Mouse (Mus musculus) cerebral cortex, adult 2 months (tissue): ENCODE results near the gene Tnip2.

Source experiments
- WGBS: fragments of 180-500 bp; shearing (Covaris S2); methylation state at CpG from one replicate; pipeline ENCODE4 v1.1.7; 2018; 5-methylcytosine and 5-hydroxymethylcytosine counted together

Gene Tnip2

DNA sequence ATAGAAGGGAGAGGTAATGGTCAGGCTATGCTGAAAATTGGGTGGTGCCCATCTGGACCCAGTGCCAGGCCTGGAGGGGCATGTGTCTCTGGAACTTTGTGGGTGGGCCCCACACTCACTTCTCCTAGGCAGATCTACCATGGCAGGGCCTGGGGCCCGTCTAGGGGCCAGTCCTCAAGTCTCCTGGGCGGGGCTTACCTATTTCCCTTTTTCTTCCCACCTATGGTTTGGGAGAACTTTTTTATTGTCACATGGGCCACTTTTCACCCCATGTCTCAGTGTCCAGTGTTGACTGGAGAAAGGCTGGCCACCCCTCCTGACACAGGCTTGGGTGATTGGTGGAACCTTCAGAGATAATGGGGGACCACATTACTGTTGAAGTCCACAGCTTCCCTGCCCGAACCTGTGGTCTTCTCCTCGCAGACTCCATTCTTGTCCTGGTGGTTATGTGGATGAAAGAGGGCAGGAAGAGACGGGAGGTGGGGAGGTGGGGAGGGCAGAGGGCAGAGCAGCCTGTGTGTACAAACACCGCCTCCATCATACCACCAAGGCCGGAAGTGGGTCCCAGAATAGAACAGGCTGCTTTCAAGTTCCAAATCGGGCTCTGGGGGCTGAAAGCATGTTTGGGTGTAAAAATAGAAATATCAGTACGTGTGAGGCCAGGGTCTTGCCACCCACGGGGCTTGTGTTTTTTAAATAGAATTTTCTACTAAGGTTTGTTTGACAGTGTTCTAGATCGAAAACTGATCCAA lies 6.8 kb upstream of the Tnip2 start:
- 45% methylated on average over 11 of the region's 11 CpGs for WGBS

DNA sequence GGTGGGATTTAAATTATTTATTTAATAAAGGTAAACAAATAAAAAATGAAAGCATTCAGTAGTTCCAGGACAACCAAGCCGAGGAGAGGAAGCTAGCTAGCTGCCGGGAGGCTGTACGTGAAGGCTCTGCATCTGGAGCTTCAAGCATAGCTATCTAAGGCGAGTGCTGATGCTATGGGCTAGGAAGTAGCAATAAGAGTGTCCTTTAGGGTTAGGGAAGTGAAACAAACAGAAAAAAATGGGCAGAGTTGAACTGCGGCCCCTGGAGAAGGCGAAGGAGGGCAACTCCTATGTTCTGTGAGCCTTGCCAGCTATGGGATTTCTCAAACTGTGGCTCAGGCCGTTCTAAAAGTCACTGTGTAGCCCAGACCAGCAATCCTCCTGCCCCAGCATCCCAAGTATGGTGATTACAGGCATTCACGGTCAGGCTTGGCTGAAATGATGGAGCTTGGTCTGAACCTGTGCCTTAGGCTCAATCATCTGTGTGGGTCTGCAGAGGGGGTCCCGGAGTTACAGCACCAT lies 5.7 kb upstream of the Tnip2 start:
- WGBS: 91% methylated on average over 9 of the region's 9 CpGs

DNA sequence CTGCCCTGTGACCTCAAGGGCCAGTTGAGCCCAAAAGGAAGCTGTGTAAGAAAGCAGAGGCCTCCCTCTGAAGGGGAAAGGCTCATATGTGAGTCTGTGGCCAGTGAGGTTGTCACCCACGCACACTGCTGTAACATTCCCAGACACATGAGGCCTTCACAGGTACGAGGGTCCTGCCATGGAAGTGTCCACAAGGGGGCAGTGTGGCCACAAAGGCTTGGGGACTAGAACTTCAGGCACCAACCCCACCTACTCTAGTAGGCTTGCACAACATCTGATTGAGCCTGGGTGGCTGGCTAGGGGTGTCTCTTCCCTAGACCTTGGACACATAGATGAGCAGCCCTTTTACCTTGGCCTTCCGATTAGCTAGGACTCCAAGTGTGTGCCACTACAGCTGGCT lies 4.1 kb upstream of the Tnip2 start:
- WGBS: 44% methylated on average over 3 of the region's 3 CpGs

DNA sequence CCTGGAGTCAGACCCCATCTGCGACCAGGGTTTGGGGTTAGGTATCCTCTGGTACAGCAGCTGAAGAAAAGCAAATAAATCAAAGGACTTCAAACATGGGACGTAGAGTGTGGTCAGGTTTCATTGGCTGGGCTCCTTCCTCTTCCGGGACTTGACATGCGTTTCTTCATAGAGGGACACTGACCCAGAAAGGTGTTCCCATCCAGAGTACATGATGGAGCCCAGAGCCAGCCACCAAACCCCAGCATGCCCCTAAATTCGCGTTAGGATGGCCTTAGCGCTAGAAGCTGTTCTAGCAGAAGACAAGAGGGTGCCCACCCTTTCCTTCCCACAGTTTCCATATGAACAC lies 401 bp upstream of the Tnip2 start:
- 26% methylated on average over 7 of the region's 7 CpGs for WGBS

DNA sequence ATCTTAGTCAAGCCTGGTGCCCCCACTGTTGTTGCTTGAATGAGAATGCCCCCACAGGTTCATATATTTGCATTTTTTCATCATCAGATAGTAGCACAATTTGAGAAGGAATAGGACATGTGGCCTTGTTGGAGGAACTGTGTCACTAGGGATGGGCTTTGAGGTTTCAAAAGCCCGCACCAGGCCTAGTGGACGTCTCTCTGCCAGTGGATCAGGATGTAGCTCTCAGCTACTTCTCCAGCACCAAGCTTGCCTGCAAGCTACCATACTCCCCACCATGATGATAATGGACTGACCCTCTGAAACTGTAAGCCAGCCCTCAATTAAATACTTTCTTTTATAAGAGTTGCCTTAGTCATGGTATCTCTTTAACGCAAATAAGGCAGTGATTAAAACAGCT lies 1.3 kb downstream of the Tnip2 start:
- WGBS: 89% methylated on average over 3 of the region's 3 CpGs

DNA sequence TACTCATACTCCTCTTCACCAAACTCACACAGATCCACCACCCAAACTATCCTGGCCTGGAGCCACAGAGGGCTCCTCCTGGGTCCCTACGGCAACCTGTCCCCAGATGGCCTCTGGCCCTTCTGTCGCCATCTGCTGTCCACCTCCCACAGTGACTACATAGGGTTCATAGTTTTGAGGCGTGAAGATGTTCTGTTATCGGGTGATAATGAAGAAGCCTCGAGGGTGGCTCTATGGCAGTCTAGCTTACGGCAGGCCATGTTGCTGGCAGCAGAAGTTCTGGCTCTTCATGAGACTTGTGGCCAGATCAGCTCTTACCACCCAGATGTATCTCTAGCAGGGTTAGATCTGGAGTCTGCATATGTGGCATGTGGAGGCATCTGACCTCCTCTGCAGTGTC lies 11.0 kb downstream of the Tnip2 start:
- 62% methylated on average over 6 of the region's 6 CpGs for WGBS

DNA sequence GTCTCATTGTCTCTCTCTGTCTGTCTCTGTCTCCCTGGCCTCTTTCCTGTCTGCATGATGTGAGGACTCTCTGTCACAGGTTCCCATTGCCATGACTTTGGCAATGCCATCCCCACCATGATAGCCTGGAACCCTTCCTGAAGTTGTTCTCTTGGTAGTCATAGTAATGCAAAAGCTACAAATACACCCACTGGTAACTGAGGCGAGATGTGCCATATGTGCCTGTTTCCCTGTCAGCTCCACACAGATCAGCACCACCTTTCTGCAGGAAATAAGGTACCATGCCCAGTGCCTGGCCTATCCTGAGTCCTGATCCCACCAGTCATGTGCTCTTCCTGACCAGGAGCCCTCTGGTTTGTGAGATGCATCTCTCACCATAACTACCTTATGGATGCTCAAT lies 11.4 kb downstream of the Tnip2 start:
- 46% methylated on average over 1 of the region's 1 CpGs for WGBS

DNA sequence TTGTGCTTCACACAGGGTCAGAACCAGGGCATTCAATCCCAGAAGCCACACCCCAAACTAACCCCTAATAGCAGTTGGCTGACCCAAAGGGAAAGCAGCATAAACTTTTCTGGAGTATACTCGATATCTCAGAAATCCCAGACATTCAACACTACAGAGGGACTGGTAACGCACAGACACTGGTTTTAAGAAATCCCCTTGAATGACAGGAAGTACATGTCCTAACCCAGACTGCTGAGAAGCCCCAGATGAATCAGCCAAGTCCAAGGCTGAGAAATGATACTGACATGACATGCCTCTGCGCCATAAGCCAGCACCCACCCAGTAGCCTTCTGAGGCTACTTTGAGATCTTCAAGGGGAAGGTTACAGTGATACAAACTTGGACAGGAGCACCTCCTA lies 12.2 kb downstream of the Tnip2 start:
- WGBS: 93% methylated on average over 3 of the region's 3 CpGs

DNA sequence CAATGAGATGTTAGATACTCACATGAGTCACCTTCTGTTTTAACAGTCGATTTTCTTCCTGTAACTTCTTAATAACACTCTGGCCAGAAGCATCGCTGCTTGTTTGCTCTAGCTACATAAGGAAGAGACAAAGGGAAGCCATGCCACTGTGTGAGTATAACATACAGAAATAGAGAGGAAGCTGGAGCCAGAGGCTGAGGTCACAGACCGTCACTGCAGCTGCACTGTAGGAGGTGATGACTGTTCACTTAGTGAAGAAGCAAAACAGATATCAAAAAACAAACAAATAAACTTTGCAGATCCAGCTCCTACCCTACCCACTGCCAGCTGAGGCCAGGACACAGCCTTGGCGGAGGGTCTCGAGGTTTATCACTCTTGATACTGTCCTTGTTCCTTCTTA lies 12.9 kb downstream of the Tnip2 start:
- 74% methylated on average over 5 of the region's 5 CpGs for WGBS

DNA sequence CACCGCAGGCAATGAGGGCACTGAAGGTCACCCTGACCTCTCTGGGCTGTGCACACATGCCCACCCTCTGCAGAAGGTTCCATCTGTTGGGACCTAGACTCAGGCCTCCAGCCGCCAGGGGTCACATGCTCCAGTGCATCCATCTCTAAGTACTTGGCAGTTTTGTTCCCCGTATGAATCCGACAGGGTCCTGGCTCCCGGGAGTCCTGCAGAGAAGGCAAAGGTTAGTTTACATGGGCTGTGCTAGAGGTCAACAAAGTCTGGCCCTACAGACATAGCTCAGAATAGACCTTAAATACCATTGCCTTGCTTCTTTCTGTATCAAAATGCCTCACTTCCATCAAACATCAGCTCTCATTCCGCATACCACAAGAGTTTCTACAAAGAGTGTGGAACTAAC lies 17.0 kb downstream of the Tnip2 start:
- WGBS: 91% methylated on average over 6 of the region's 6 CpGs

DNA sequence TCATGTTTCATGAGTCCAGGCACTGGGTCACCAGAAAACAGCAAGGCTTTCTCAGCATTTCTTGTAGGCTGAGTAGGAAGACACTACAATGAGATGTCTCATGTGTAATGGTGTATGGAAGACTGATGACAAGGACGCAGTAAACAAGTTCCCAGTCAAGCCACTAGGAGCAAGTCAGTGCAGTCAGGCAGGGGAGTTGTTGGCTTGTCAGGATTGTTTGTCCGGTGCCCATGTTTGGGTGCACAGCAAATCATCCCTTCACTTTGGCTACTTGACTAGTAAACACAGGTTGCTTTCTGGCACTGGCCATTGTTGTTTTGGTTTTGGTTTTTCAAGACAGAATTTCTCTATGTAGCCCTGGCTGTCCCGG lies 24.4 kb downstream of the Tnip2 start:
- WGBS: 58% methylated on average over 3 of the region's 3 CpGs

DNA sequence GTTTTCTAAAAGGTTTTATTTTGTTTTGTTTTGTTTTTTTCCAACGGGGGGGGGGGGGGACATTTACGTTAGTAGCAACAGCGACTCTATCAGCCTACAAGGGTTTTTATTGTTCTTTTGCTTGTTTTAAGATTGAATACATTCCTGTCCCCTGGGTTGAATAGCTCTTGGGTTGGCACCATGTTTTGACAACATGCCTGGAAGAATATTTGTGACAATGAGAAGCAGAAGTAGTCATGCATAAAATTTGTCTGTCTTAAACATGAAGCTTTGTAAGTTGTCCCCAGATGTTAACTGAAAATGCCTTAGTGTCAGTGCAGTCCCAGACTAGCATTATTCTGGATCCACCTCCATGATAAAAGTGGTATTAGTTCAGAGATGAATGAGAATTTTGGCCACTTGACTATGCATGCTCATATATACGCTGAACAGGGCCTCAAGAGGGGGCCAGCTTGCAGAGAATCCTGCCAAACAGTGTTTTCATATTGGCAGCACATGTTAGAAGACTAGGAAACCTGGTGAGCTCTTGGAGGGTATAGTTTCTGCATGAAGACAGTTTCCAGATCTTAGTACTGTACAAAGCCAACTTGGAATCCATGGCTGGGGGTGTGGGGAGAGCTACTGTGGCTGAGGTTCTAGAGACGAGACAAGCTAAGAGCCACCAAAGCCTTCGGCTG lies 24.9 kb downstream of the Tnip2 start:
- WGBS: 30% methylated on average over 6 of the region's 6 CpGs

DNA sequence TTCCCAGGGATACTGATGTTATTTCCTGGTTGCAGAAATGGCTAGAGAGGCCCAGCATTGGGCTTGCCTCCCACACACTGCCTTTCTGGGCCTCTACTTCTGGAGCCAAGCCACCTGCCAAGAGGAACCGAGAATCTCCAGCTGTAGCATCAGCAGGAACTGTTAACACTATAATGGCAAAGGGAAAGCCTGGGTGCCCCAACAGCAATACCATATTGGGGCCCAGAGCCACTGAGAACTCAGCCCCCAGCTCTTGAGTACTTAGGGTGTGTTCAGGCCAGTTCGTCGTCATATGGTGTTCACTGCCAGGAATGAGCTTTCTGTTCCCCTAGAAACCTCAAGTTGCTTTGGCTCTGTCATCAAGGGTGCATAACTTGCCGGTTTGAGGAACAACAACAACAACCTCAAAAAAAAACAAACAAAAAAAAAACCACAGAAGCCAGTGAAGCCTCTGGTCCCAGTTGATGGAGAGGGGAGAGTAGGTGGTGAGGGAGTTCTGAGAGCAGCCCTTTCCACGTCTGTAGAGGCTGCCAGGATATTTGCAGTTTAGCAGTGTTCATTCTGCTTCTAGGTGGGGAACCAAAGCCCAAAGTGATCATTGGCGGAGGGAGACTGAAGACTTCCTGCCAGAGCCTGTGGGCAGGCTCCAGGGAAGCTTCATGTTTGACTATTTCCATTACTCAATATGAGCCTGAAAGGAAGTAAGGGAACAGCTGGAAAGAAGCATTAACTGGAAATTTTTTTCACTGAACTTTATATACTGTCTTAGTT lies 26.3 kb downstream of the Tnip2 start:
- WGBS: 18% methylated on average over 6 of the region's 6 CpGs

DNA sequence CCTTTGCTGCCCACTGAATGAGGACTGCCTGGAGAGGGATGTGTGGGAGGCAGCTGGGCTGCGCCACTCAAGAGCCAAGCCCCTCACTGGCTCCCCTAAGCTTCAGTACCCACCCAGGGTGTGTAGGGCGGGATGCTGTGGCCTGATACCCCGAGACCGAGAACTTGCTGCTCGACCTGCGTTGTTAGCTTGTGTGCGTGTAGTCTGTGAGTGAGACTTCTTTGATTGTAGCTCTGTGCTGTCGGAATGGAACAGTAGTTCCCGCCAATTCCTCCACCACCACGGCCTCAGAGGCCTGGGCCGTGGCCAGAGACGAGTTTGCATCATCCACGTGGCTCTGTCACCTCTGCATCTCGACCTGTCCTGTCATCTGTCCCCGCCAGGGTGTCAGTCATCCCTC lies 28.1 kb downstream of the Tnip2 start:
- WGBS: 90% methylated on average over 15 of the region's 15 CpGs

DNA sequence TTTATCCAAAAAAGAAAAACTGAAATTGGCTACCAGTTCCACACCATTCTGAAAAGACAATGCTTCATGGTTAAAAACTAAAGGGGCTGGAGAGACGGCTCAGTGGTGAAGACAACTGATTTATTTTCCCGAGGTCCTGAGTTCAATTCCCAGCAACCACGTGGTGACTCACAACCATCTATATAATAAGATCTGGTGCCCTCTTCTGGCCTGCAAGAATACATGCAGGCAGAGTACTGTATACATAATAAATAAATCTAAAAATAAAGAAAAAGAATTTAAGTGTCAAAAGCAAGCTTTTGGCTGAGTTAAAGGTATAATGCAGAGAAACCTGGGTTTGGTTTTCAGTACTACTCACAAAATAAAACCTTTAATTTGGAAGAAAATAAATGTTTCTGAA lies 32.9 kb downstream of the Tnip2 start:
- 84% methylated on average over 3 of the region's 3 CpGs for WGBS

DNA sequence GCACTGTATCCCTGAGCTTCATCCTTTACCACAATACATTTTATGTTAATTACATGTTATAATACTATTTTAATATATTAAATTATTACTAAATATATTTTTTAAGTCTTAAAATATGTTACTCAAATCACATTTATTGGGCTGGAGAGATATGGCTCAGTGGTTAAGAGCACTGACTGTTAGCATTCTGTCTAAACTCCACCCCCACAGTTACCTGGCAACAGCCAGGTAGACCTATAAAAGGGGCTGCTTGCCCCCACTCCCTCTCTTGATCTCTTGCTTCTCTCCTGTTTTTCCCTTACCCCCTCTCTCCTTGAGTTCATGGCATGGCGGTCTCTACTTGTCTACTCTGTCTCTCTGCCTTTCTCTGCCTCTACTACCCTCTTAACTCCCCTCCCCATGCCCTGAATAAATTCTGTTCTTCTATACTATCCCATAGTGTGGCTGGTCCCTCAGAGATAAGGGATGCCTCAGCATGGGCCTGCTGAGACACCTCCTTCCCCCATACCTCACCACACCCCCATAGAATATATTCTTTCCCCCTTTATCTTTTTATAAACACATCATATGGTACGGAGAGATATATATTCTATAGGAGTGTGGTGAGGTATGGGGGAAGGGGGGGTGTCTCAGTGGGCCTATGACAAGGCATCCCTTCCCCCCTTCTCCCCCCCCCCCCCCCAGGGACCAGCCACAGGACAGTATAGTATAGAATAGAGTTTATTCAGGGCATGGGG lies 45.6 kb downstream of the Tnip2 start:
- 86% methylated on average over 2 of the region's 2 CpGs for WGBS

DNA sequence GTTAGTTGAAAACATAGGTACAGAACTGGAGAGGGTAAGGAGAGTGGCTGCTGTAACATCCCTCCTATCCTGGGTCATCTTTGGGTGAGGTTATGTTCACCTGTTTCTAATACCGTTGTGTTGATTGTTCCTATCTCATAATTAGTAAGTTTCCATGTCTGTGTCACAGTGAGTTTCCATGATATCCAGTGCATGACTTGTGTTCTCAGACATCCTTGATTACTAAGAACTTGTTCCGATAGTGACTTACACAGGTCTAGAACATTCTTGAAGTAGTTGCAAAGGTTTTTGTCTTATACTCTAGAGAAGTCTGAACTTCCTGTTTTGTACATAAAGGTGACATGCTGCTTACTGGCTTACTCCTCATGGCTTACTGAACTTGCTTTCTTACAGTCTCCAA lies 47.1 kb downstream of the Tnip2 start:
- 94% methylated on average over 2 of the region's 2 CpGs for WGBS

DNA sequence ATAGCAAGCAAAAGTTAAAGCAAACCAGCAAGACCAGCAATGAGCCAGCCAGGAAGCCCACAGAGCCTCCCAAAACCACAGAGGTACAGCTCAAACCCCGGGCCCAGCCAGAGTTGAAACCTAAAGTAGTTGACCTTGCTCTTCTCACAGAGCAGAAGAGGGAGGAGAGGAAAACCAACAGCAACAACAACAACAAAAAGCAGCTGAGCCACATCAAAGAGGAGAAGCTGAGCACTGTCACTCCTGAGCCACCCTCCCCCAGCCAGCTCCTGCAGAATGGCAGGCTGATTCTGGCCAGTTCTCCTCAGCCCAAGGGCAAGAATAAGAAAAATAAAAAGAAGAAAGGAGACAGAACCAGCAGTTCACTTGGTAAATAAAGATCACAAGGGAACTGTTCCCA lies 47.7 kb downstream of the Tnip2 start:
- WGBS: 76% methylated on average over 1 of the region's 1 CpGs

DNA sequence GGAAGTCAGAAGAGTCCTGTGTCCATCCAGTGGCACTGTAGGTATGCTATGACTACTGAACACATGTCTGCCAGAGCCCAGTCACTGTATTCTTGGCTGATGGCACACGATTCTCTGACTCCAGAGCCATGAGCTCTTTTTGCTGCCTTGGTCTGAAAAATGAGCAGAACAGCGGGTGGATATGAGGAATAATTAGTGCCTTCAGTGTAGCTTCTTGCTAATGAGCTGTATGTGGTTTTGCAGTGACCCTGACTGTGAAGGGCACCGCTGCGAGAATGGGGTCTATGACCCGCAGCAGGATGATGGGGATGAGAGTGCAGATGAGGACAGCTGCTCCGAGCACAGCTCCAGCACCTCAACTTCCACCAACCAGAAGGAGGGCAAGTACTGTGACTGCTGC lies 52.0 kb downstream of the Tnip2 start:
- WGBS: 82% methylated on average over 6 of the region's 6 CpGs

DNA sequence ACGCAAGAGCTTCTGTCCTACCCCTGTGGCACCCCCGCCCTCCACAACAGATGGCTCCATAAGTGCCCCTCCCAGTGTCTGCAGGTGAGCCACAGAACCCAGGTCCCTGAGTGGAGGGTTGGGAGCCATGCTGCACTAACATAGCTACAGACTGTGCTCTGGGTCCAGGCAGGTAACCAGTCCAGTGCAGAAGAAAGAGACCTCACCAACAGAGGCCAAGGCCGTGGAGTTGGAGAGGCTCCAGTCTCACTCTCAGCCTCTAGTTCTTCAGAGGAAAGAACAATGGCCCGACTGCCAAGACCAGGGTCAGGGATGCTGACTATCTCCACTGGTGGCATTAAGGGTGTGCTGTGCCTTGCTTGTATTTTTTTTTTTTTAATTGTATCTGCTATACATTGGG lies 52.5 kb downstream of the Tnip2 start:
- 88% methylated on average over 4 of the region's 4 CpGs for WGBS

DNA sequence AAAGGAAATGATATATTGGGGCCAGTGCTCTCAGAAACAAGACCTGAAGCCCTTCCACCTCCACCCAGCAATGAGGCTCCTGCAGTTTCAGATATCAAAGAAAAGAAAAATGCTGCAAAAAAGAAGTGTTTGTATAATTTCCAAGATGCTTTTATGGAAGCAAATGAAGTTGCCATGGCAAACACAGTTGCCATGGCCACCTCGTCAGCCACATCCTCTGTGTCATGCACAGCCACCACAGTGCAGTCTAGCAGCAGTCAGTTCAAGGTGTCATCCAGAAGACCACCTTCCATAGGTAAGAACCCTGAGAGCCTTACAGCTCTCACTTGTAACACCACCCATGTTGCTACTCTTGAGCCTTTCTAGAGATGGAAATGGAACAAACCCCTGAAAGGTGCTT lies 54.8 kb downstream of the Tnip2 start:
- WGBS: 47% methylated on average over 1 of the region's 1 CpGs

DNA sequence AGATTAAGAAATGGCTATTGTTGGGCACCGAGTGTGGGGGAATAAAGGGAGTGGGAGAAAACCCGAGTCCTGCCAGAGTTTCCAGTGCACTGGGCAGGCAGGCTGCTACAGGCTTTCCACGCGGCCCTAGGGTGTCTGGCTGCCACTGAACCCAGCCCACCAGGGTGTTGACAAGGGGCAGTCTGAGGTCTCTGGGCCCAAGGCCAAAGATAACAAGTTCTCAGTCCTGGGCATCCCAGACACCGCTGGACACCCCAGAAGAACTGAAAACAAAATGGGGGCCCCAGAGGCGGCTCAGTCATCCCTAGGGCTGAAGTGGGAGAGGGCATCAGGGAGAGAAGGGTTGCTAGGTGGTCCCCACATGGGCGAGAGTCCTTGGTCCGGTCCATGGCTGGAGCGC lies 67.6 kb downstream of the Tnip2 start:
- 72% methylated on average over 9 of the region's 9 CpGs for WGBS
